Mouse (Mus musculus) spleen, adult 2 months (tissue): ENCODE measurements around the gene Lipc. TPM values are rescaled to one million over a fixed set of nuclear protein-coding genes. Genes with fewer than 3 reads are reported as not detected.

Source experiments
- DNase-seq, 2 experiments: peaks; one replicate each; pipeline versions ENCODE4 v3.0.0 to v3.0.0-alpha.2; 2012 to 2021; ENCODE audit warnings: low spot score in 2 of 2, low read depth in 1 of 2
- H3K27ac ChIP-seq: fragments of 200-500 bp; 2 replicates; pipeline ENCODE4 v1.5.1; 2012; ENCODE audit warnings: low read length, inconsistent platforms; ENCODE audit not compliant: insufficient read depth
- H3K27me3 ChIP-seq: fragments of 200-500 bp; 2 replicates; pipeline ENCODE4 v1.6.1; 2012; ENCODE audit warnings: mild to moderate bottlenecking, moderate library complexity, low read length, inconsistent platforms; ENCODE audit not compliant: control insufficient read depth, insufficient read depth
- H3K36me3 ChIP-seq: fragments of 200-500 bp; 2 replicates; pipeline ENCODE4 v1.6.1; 2012; ENCODE audit warnings: mild to moderate bottlenecking, low read length, inconsistent platforms; ENCODE audit not compliant: control insufficient read depth, insufficient read depth
- H3K4me1 ChIP-seq: fragments of 200-500 bp; 2 replicates; pipeline ENCODE4 v1.6.1; 2011; ENCODE audit warnings: inconsistent platforms; ENCODE audit not compliant: control insufficient read depth, insufficient read depth, insufficient read length
- H3K4me3 ChIP-seq: fragments of 200-500 bp; 2 replicates; pipeline ENCODE4 v1.5.1; 2011; ENCODE audit warnings: mild to moderate bottlenecking, inconsistent platforms; ENCODE audit not compliant: insufficient read depth, insufficient read length; ENCODE audit errors: extremely low read depth
- CTCF ChIP-seq: fragments of 200-500 bp; IDR thresholded peaks from 2 replicates; pipeline ENCODE4 v1.5.1; 2011; ENCODE audit warnings: mild to moderate bottlenecking, inconsistent platforms; ENCODE audit not compliant: insufficient read depth, insufficient read length, insufficient replicate concordance; ENCODE audit errors: extremely low read depth
- POLR2A ChIP-seq: fragments of 200-500 bp; IDR thresholded peaks from 2 replicates; pipeline ENCODE4 v1.6.1; 2011; ENCODE audit warnings: low read depth, low read length, inconsistent platforms
- whole genome bisulfite sequencing: fragments of 180-500 bp; shearing (Covaris S2); methylation state at CpG from one replicate; pipeline ENCODE4 v1.1.7; 2018; 5-methylcytosine and 5-hydroxymethylcytosine counted together
- polyA plus RNA-seq: library from polyadenylated mRNA; depleted of rRNA; stranded (reverse); fragments of >200 nt; gene quantifications from 2 replicates; pipeline ENCODE4 v1.2.3, GENCODE M21; 2012

Gene Lipc
- polyA plus RNA-seq, 1 experiment: 3.7 TPM

GRCm38 (mm10) chr9:70830844-70831529, 121.0 kb downstream of the Lipc start:
- TF ChIP-seq POLR2A (no peak), CTCF (no peak)
- peaks cover 22% of the 10 kb centered on the region for H3K4me1 ChIP-seq
- H3K27ac ChIP-seq: no peak overlapping the region

GRCm38 (mm10) chr9:70829784-70830488, 122.1 kb downstream of the Lipc start:
- WGBS: 51% methylated on average over 7 of the region's 7 CpGs

More at GRCm38 (mm10) chr9:70830844-70831529, 121.0 kb downstream of the Lipc start:
- 81% methylated on average over 6 of the region's 6 CpGs for WGBS
- H3K27me3 ChIP-seq: no peaks in the 10 kb centered on the region
- no peak overlapping the region for H3K4me3 ChIP-seq
- no peak for DNase-seq
- H3K36me3 ChIP-seq: no peaks in the 10 kb centered on the region

GRCm38 (mm10) chr9:70827911-70828310, 124.1 kb downstream of the Lipc start:
- 92% methylated on average over 6 of the region's 6 CpGs for WGBS
- Histone ChIP-seq H3K4me1 (peaks cover 3% of the 10 kb centered on the region; the same call in 1 of the 2 replicates), H3K4me3 (no peak overlapping the region), H3K36me3 (no peaks in the 10 kb centered on the region), H3K27ac (no peak overlapping the region), H3K27me3 (no peaks in the 10 kb centered on the region)
- TF ChIP-seq POLR2A (no peak), CTCF (no peak)
- DNase-seq: no peak

More at GRCm38 (mm10) chr9:70829784-70830488, 122.1 kb downstream of the Lipc start:
- Histone ChIP-seq H3K4me3 (no peak overlapping the region), H3K27ac (no peak overlapping the region), H3K36me3 (no peaks in the 10 kb centered on the region), H3K4me1 (peaks cover 18% of the 10 kb centered on the region; the same call in 1 of the 2 replicates), H3K27me3 (no peaks in the 10 kb centered on the region)
- no peak for DNase-seq
- TF ChIP-seq POLR2A (no peak), CTCF (no peak)

- 84% methylated on average over 3 of the region's 3 CpGs for WGBS
- TF ChIP-seq POLR2A (no peak), CTCF (no peak)
- no peaks in the 10 kb centered on the region for H3K27me3 ChIP-seq
- no peaks in the 10 kb centered on the region for H3K4me1 ChIP-seq
- H3K27ac ChIP-seq: no peak overlapping the region
- no peak for DNase-seq
- no peaks in the 10 kb centered on the region for H3K36me3 ChIP-seq
- H3K4me3 ChIP-seq: no peak overlapping the region
These were observed 127.9 kb downstream of the Lipc start for GRCm38 (mm10) chr9:70824103-70824502.

GRCm38 (mm10) chr9:70818739-70819138, 133.3 kb downstream of the Lipc start:
- Histone ChIP-seq H3K27me3 (no peaks in the 10 kb centered on the region), H3K4me1 (peaks cover 5% of the 10 kb centered on the region; the same call in 1 of the 2 replicates), H3K4me3 (no peak overlapping the region), H3K36me3 (no peaks in the 10 kb centered on the region), H3K27ac (no peak overlapping the region)
- TF ChIP-seq CTCF (no peak), POLR2A (no peak)
- DNase-seq: no peak
- WGBS: 93% methylated on average over 14 of the region's 14 CpGs

- DNase-seq: no peak
- TF ChIP-seq POLR2A (no peak), CTCF (no peak)
- H3K27ac ChIP-seq: no peak overlapping the region
- no peaks in the 10 kb centered on the region for H3K36me3 ChIP-seq
- H3K4me1 ChIP-seq: peaks cover 5% of the 10 kb centered on the region; the same call in 1 of the 2 replicates
- H3K4me3 ChIP-seq: no peak overlapping the region
- WGBS: 93% methylated on average over 1 of the region's 1 CpGs
- H3K27me3 ChIP-seq: no peaks in the 10 kb centered on the region
These were observed 134.6 kb downstream of the Lipc start for GRCm38 (mm10) chr9:70817396-70817795.

GRCm38 (mm10) chr9:70816701-70817305, 135.2 kb downstream of the Lipc start:
- no peak overlapping the region for H3K27ac ChIP-seq
- H3K4me1 ChIP-seq: peaks cover 5% of the 10 kb centered on the region; the same call in 1 of the 2 replicates
- DNase-seq: peak in 1 of 2 experiments; percentile 13
- H3K27me3 ChIP-seq: no peaks in the 10 kb centered on the region
- H3K4me3 ChIP-seq: no peak overlapping the region
- no peaks in the 10 kb centered on the region for H3K36me3 ChIP-seq
- TF ChIP-seq CTCF (no peak), POLR2A (no peak)
- 68% methylated on average over 14 of the region's 14 CpGs for WGBS
